Mouse (Mus musculus) left cerebral cortex, adult 2 months (tissue): ENCODE data around the gene Zfp622. TPM values are rescaled to one million over a fixed set of nuclear protein-coding genes. Genes with fewer than 3 reads are reported as not detected.
"Not testable (repeated sequence)": the region's sequence is repeated elsewhere in the genome, so short reads cannot be mapped to it uniquely, and the experiment has no call there.

Experiments
- DNase-seq, 2 experiments: peaks; one replicate each; pipeline ENCODE4 v3.0.0; 2021 to 2022; ENCODE audit warnings: low spot score in 2 of 2, mixed read lengths in 1 of 2; ENCODE audit errors: extremely low spot score in 1 of 2
- H3K27ac ChIP-seq: fragments of 200-600 bp; 2 replicates; pipeline ENCODE4 v1.8.1; 2022
- H3K4me3 ChIP-seq: fragments of 200-600 bp; 2 replicates; pipeline ENCODE4 v1.8.1; 2022
- CTCF ChIP-seq: fragments of 200-600 bp; IDR thresholded peaks from 2 replicates; pipeline ENCODE4 v1.8.1; 2022; ENCODE audit warnings: antibody characterized with exemption, mild to moderate bottlenecking, moderate library complexity
- intact Hi-C: fragments of 180-260 bp; cut with DNase I; formaldehyde crosslinking; loops from one replicate; pipeline ENCODE4 v1.15.1; 2025
- total RNA-seq, 2 experiments: library from RNA; stranded (reverse); gene quantifications; 2 replicates each; pipeline ENCODE4 v1.2.3; 2021

The Zfp622 gene
- total RNA-seq, 2 experiments from 2014 or later, result 47.7 to 52.4 TPM

- DNase-seq, result no peak
- no peak overlapping the region for H3K4me3 ChIP-seq
- H3K27ac ChIP-seq, result no peak overlapping the region
- no peak for TF ChIP-seq CTCF
- intact Hi-C loops, result no loop called here
Observed at GRCm38 (mm10) chr15:25972758-25973157, 11.4 kb upstream of the Zfp622 start.

- DNase-seq, result no peak
- intact Hi-C loops, result no loop called here
Observed at GRCm38 (mm10) chr15:25974352-25974751, 9.8 kb upstream of the Zfp622 start.

GRCm38 (mm10) chr15:25975810-25976209 lies 8.4 kb upstream of the Zfp622 start:
- no peak overlapping the region for H3K4me3 ChIP-seq
- no peak for TF ChIP-seq CTCF
- no peak overlapping the region for H3K27ac ChIP-seq
- no peak for DNase-seq
- intact Hi-C loops, result no loop called here

More at GRCm38 (mm10) chr15:25974352-25974751, 9.8 kb upstream of the Zfp622 start:
- no peak overlapping the region for H3K27ac ChIP-seq
- TF ChIP-seq CTCF, result no peak
- H3K4me3 ChIP-seq, result no peak overlapping the region

- Histone ChIP-seq H3K4me3 (peak overlapping the region; percentile 98), H3K27ac (peak overlapping the region; percentile 71)
- DNase-seq, intact Hi-C loops: not testable (repeated sequence)
Observed at GRCm38 (mm10) chr15:25983614-25984013, 552 bp upstream of the Zfp622 start.

- Histone ChIP-seq H3K4me3 (peak overlapping the region; percentile 98), H3K27ac (peak overlapping the region; percentile 87)
- intact Hi-C loops, result no loop called here
- peak; percentile 14 to 58 for DNase-seq
- no peak for TF ChIP-seq CTCF
Observed at GRCm38 (mm10) chr15:25984734-25985492, 747 bp downstream of the Zfp622 start.

GRCm38 (mm10) chr15:25992992-25993727 lies 9.0 kb downstream of the Zfp622 start:
- peak; percentile 81 for TF ChIP-seq CTCF
- H3K27ac ChIP-seq, result no peak overlapping the region
- peak; percentile 51 to 60 for DNase-seq
- intact Hi-C loops, result loop anchor here (1.0 to 10.0 kb wide), 4 partner anchors 334 to 1242 kb away; no protein-coding TSS in a partner anchor
- H3K4me3 ChIP-seq, result no peak overlapping the region

GRCm38 (mm10) chr15:25995521-25995920 lies 11.4 kb downstream of the Zfp622 start:
- TF ChIP-seq CTCF, result peak; percentile 82
- DNase-seq, result no peak
- intact Hi-C loops, result loop anchor here (5.0 to 10.0 kb wide), 4 partner anchors 312 to 1239 kb away; partner anchors contain the start of gene March11

GRCm38 (mm10) chr15:25999545-25999944 lies 15.4 kb downstream of the Zfp622 start:
- intact Hi-C loops, result loop anchor here (5.0 to 10.0 kb wide), 4 partner anchors 308 to 1235 kb away; partner anchors contain the start of gene March11

More at GRCm38 (mm10) chr15:25995521-25995920, 11.4 kb downstream of the Zfp622 start:
- Histone ChIP-seq H3K4me3 (no peak overlapping the region), H3K27ac (no peak overlapping the region)

GRCm38 (mm10) chr15:26008621-26009020 lies 24.5 kb downstream of the Zfp622 start:
- H3K27ac ChIP-seq, result no peak overlapping the region
- intact Hi-C loops, result no loop called here
- no peak overlapping the region for H3K4me3 ChIP-seq
- no peak for DNase-seq
- TF ChIP-seq CTCF, result no peak

More at GRCm38 (mm10) chr15:25999545-25999944, 15.4 kb downstream of the Zfp622 start:
- not testable (repeated sequence) for H3K4me3 ChIP-seq, DNase-seq, H3K27ac ChIP-seq

- DNase-seq, result no peak
- no peak for TF ChIP-seq CTCF
- no peak overlapping the region for H3K4me3 ChIP-seq
- no peak overlapping the region for H3K27ac ChIP-seq
- intact Hi-C loops, result no loop called here
Observed at GRCm38 (mm10) chr15:26012891-26013290, 28.7 kb downstream of the Zfp622 start.

GRCm38 (mm10) chr15:26015979-26016665 lies 32.0 kb downstream of the Zfp622 start:
- no peak for DNase-seq
- no peak for TF ChIP-seq CTCF
- Histone ChIP-seq H3K4me3 (no peak overlapping the region), H3K27ac (no peak overlapping the region)
- intact Hi-C loops, result no loop called here
